Mouse (Mus musculus): ENCODE measurements around the gene Abhd5. TPM values are rescaled to one million over a fixed set of nuclear protein-coding genes. Genes with fewer than 3 reads are reported as not detected.

Abhd5 gene
- polyA plus RNA-seq, 1 experiment from 2014 or later, result 22.4 TPM

DNA sequence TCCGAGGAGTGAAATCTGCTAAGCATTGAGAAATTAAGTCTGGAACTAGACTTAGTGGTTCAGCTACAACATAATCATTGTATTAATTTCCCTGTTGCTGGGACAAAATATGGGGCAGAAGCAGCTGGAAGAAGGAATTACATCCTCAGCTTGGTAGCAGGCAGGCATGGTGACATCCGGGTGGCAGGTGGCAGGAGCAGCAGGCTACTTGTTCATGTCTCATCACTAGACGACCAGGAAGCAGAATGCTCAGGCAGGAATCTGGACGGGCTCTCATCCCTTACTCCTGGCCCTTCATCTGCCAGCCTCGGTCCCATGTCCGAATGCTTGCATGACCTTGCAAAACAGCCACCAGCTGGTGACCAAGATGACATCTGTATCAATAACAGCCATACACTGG is 30.6 kb downstream of the Abhd5 start:
- Histone ChIP-seq H3K27me3 (0 out of 2 replicates have a peak, but pooled peaks cover 4% of the 10 kb centered on the region), H3K4me2 (no peak overlapping the region), H3K4me1 (replicated peaks) (no peaks in the 10 kb centered on the region), H3K36me3 (peaks cover 6% of the 10 kb centered on the region; the same call in 1 of the 2 replicates), H3K27ac (replicated peaks) (no peak overlapping the region), H3K9ac (no peak overlapping the region), H3K9me3 (no peaks in the 10 kb centered on the region), H3K4me3 (no peak overlapping the region)
- no peak for ATAC-seq (ENCODE audit: low FRiP score, low read depth)
- 70% methylated on average over 6 of the region's 6 CpGs for WGBS

DNA sequence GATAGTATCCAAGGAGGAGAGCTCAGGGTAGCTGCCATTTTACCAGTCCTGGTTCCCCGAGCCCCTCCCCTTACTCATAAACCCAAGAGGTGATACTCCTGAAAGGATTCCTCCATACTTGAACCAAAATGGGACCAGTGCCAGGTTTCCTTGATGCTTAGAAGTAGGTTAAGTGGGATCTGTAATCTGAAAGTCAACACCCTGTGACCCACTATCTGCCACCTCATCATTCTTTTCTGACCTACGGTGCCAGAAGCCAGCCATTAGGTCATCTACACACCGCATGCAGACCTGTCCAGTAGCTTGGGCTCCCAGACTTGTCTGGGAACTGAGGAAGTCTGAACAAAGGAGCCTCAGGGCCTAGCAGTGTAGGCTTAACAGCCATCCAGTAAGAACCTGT is 34.6 kb downstream of the Abhd5 start:
- 91% methylated on average over 3 of the region's 3 CpGs for WGBS
- Histone ChIP-seq H3K9ac (no peak overlapping the region), H3K4me1 (replicated peaks) (no peaks in the 10 kb centered on the region), H3K36me3 (no peaks in the 10 kb centered on the region; the same call in 1 of the 2 replicates), H3K9me3 (no peaks in the 10 kb centered on the region), H3K27ac (replicated peaks) (no peak overlapping the region), H3K4me2 (no peak overlapping the region), H3K27me3 (no peaks in the 10 kb centered on the region), H3K4me3 (no peak overlapping the region)
- no peak for ATAC-seq (ENCODE audit: low FRiP score, low read depth)

- Histone ChIP-seq H3K27me3 (no peaks in the 10 kb centered on the region), H3K4me2 (no peak overlapping the region), H3K9ac (no peak overlapping the region), H3K4me1 (replicated peaks) (no peaks in the 10 kb centered on the region), H3K9me3 (no peaks in the 10 kb centered on the region), H3K4me3 (no peak overlapping the region), H3K36me3 (no peaks in the 10 kb centered on the region), H3K27ac (replicated peaks) (no peak overlapping the region)
- ATAC-seq (ENCODE audit: low FRiP score, low read depth), result no peak
- WGBS, result 92% methylated on average over 5 of the region's 5 CpGs
Observed at GRCm38 (mm10) chr9:122389287-122389920, 38.0 kb downstream of the Abhd5 start.

GRCm38 (mm10) chr9:122395816-122396215 is 44.4 kb downstream of the Abhd5 start:
- ATAC-seq (ENCODE audit: low FRiP score, low read depth), result no peak
- Histone ChIP-seq H3K36me3 (no peaks in the 10 kb centered on the region), H3K9me3 (no peaks in the 10 kb centered on the region), H3K27me3 (no peaks in the 10 kb centered on the region), H3K27ac (replicated peaks) (no peak overlapping the region), H3K4me1 (replicated peaks) (no peaks in the 10 kb centered on the region), H3K9ac (no peak overlapping the region), H3K4me3 (no peak overlapping the region), H3K4me2 (no peak overlapping the region)
- 74% methylated on average over 5 of the region's 5 CpGs for WGBS

- no peak for ATAC-seq (ENCODE audit: low FRiP score, low read depth)
- Histone ChIP-seq H3K36me3 (no peaks in the 10 kb centered on the region), H3K4me1 (replicated peaks) (no peaks in the 10 kb centered on the region), H3K9ac (no peak overlapping the region), H3K4me3 (no peak overlapping the region), H3K27me3 (no peaks in the 10 kb centered on the region), H3K4me2 (no peak overlapping the region), H3K27ac (replicated peaks) (no peak overlapping the region), H3K9me3 (no peaks in the 10 kb centered on the region)
- WGBS, result 85% methylated on average over 1 of the region's 1 CpGs
Observed at GRCm38 (mm10) chr9:122397156-122397555, 45.7 kb downstream of the Abhd5 start.

DNA sequence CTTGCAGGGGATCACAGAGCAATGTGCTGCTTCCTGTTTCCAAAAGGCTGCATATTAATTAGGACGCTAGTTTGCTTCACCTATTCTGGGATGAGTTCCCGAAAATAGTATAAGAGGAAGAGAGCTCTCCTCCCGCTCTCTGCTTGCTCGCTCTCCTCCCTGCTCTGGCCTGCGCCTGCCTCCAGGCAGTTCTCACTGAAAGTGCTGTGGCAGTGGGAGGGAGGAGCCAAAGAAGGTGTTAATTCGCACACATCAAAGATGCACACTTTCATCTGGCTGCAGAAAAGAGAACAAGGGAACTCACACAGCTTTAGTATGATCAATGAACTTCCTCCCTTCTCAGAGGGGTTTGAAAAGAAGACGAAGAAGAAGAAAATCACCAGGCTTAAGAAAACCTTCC is 47.3 kb downstream of the Abhd5 start:
- H3K4me2 ChIP-seq, result no peak overlapping the region
- H3K27me3 ChIP-seq, result no peaks in the 10 kb centered on the region
- H3K9ac ChIP-seq, result no peak overlapping the region
- no peaks in the 10 kb centered on the region for H3K9me3 ChIP-seq
- H3K4me3 ChIP-seq, result no peak overlapping the region
- no peaks in the 10 kb centered on the region for H3K36me3 ChIP-seq
- no peak overlapping the region for H3K27ac ChIP-seq (replicated peaks)
- H3K4me1 ChIP-seq (replicated peaks), result no peaks in the 10 kb centered on the region
- ATAC-seq (ENCODE audit: low FRiP score, low read depth), result no peak
- WGBS, result 59% methylated on average over 7 of the region's 7 CpGs

GRCm38 (mm10) chr9:122401239-122401638 is 49.8 kb downstream of the Abhd5 start:
- H3K4me1 ChIP-seq (replicated peaks), result no peaks in the 10 kb centered on the region
- WGBS, result 87% methylated on average over 4 of the region's 4 CpGs
- H3K4me3 ChIP-seq, result no peak overlapping the region
- H3K27ac ChIP-seq (replicated peaks), result no peak overlapping the region
- ATAC-seq (ENCODE audit: low FRiP score, low read depth), result no peak
- no peak overlapping the region for H3K4me2 ChIP-seq
- no peaks in the 10 kb centered on the region for H3K27me3 ChIP-seq
- H3K9ac ChIP-seq, result no peak overlapping the region
- no peaks in the 10 kb centered on the region for H3K36me3 ChIP-seq
- H3K9me3 ChIP-seq, result no peaks in the 10 kb centered on the region

DNA sequence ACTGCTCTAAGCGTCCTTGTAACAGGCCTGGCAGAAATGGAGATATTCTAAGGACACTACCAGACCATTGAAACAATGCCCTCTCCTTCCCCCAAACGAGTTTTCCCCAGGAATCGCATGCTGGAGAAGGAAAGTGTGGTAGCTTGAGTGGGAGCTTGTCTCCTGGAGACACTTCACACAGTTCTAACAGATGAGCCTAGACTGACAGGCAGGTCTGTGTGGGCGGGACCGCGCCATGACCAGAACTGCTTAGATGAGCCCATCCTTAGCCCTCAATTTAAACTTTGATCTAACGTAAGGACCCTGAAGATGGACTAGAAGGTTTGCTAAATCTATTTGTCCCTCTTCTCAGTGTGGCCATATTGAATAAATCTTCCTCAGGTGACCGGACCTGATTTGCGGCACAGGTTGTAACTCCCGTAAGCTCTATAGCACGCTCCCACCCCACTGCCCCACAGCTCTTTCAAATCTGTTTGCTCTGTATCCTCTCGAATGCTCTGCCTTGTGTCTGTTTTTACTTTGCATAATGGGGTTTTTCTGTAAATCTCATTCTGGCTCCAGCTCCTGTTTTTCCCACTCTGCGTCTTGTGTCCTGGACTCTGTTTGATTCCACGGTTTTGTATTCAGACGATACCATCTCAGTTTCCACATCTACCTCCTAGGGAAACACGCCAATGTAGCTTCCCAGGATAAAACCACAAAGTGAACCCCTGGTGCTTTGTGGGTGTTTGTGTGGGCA is 59.2 kb downstream of the Abhd5 start:
- Histone ChIP-seq H3K4me3 (no peak overlapping the region), H3K9ac (no peak overlapping the region), H3K27ac (replicated peaks) (no peak overlapping the region), H3K36me3 (no peaks in the 10 kb centered on the region), H3K27me3 (no peaks in the 10 kb centered on the region), H3K4me1 (replicated peaks) (no peaks in the 10 kb centered on the region), H3K4me2 (no peak overlapping the region), H3K9me3 (no peaks in the 10 kb centered on the region)
- WGBS, result 88% methylated on average over 16 of the region's 16 CpGs
- no peak for ATAC-seq (ENCODE audit: low FRiP score, low read depth)

- WGBS, result 85% methylated on average over 1 of the region's 1 CpGs
- no peak for ATAC-seq (ENCODE audit: low FRiP score, low read depth)
- Histone ChIP-seq H3K9me3 (no peaks in the 10 kb centered on the region), H3K36me3 (no peaks in the 10 kb centered on the region), H3K4me2 (no peak overlapping the region), H3K4me3 (no peak overlapping the region), H3K27me3 (no peaks in the 10 kb centered on the region), H3K9ac (no peak overlapping the region), H3K27ac (replicated peaks) (no peak overlapping the region), H3K4me1 (replicated peaks) (no peaks in the 10 kb centered on the region)
Observed at GRCm38 (mm10) chr9:122414648-122415047, 63.2 kb downstream of the Abhd5 start.

DNA sequence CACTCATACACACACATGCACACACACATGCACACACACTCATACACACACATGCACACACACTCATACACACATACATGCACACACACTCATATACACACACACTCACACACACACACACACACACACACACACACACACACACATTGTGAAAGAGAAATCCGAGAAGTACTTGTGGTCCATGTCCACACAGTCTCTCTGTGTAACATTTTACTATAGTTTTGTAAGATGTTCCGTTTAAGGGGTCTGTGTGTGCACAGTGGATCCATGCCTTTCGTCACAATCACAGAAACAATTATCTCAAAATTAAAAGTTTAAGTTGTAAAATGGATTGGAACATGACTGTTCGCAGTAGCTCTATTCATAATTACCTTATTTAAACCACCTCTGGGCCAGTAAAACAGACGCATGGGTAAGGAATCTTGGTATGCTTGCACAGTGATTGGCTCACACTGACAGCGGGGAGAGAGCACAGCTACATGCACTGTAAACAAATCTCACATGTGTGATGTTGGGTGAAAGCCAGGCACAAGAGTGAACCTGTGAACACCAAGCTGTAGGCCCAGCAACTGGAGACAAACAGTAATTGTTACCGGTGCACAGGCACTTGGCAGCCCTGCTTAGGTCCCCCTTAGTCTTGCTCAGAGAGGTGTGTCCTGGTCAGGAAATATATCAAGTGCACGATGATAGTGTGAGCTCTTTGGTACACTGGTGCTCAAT is 63.8 kb downstream of the Abhd5 start:
- Histone ChIP-seq H3K9ac (no peak overlapping the region), H3K27me3 (no peaks in the 10 kb centered on the region), H3K4me2 (no peak overlapping the region), H3K36me3 (no peaks in the 10 kb centered on the region), H3K4me1 (replicated peaks) (no peaks in the 10 kb centered on the region), H3K4me3 (no peak overlapping the region), H3K9me3 (no peaks in the 10 kb centered on the region), H3K27ac (replicated peaks) (no peak overlapping the region)
- 78% methylated on average over 8 of the region's 8 CpGs for WGBS
- ATAC-seq (ENCODE audit: low FRiP score, low read depth), result no peak

DNA sequence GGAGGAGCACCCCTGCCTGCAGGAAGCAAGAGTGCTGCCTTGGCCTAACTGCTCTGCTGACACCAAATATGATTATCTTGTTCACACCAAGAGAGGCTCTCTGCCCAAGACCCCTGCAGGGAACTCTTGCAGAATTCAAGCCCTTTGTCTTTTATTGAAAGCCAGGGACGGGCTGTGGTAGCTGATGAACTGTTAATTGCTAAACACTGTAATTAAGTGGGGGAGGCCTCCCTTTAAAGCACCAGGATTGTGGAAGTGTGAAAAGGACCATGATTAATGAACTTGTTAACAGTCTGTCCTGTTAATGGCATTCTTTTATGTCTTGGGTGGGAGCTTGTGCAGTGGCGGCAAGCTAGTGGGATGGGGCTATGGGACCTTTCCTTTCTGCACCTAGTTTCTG is 65.2 kb downstream of the Abhd5 start:
- WGBS, result 31% methylated on average over 2 of the region's 2 CpGs
- no peaks in the 10 kb centered on the region for H3K9me3 ChIP-seq
- no peaks in the 10 kb centered on the region for H3K27me3 ChIP-seq
- no peak overlapping the region for H3K27ac ChIP-seq (replicated peaks)
- H3K9ac ChIP-seq, result no peak overlapping the region
- H3K4me3 ChIP-seq, result no peak overlapping the region
- 0 out of 2 replicates have a peak, but pooled peaks cover 3% of the 10 kb centered on the region for H3K4me1 ChIP-seq (replicated peaks)
- no peaks in the 10 kb centered on the region for H3K36me3 ChIP-seq
- no peak for ATAC-seq (ENCODE audit: low FRiP score, low read depth)
- H3K4me2 ChIP-seq, result no peak overlapping the region

DNA sequence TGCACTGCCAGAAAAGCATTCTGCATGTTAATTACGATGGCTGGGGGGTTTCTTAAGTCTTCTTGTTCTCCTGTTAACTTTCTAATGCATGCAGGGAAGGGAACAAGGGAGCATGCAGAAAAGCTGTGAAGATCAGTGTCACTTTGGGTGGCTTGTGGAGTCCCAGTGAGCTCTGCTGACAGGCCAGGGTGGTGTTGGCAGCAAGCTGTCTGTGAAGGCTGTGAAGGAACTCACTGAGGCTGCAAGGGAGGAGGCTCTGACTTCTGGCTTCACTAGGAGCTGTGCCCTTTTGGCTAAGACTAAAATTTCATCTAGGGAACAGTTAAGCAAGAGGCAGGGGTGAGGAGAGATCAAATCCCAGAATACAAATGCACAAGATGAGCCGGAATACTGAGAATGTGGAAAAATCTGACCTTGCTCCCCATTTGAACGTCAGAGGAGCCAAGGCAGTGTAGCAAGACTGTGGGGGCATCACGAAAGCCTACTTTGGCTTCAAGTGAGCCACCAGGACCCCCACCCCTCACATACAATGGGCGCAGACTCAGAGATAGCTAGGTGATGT is 68.9 kb downstream of the Abhd5 start:
- Histone ChIP-seq H3K4me3 (no peak overlapping the region), H3K9me3 (no peaks in the 10 kb centered on the region), H3K9ac (no peak overlapping the region), H3K36me3 (no peaks in the 10 kb centered on the region), H3K27ac (replicated peaks) (no peak overlapping the region), H3K27me3 (no peaks in the 10 kb centered on the region), H3K4me2 (no peak overlapping the region), H3K4me1 (replicated peaks) (0 out of 2 replicates have a peak, but pooled peaks cover 3% of the 10 kb centered on the region)
- ATAC-seq (ENCODE audit: low FRiP score, low read depth), result no peak
- WGBS, result 82% methylated on average over 5 of the region's 5 CpGs

All from hindbrain, embryonic 15.5 days (tissue).